Mouse (Mus musculus): ENCODE measurements around the gene Gm11756.
"Not testable (repeated sequence)": the region's sequence is repeated elsewhere in the genome, so short reads cannot be mapped to it uniquely, and the experiment has no call there.

The Gm11756 gene

DNA sequence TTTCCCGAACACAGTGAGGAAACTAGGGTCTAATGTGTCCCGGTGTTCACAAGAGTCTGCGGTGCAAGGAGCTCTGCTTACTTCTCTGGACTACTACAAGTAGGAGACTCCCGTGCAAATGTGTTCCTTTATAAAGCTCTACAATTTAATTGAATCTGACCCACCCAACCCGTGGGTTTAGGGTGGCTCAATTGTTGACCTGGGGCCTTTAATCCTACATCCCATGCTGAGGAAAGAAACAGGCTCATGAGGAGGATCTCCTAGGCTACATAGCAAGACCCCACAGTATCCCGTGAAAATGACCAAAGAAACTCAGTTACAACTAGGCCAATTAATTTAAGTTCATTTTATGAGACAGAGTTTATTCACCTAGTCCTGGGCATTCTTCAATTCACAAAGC, at the start of gene Gm11756:
TSS of gene Gm11756 (minus strand) at position 101 of the 400 bp plus-strand sequence.
- DNase-seq (ENCODE audit: low read depth): not testable (repeated sequence)

DNA sequence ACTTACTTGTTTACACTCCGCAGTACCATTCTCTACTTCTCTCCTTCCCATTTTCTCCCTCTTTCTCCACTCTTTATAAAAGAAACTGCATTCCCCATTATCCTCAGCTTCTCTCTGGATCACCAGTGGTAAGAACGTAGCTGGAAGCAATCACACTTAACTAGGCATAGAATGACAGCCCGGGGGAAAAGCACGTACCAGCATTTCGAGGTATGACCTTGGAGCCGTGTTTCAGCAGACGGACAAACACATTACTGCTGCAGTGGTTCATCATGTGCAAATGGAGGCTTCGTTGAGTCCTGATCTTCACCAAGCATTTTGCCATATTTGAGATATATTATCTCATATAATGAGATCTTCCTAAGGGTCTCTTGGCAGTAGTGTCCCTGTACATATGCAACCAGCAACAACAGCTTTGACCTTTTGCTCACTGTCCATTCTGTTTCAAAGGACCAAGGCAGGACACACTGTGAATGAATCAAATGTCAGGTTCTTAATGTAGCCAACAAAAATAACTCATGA, 29.9 kb upstream of the Gm11756 start, which contains the start of gene 2310002L09Rik:
TSS of gene 2310002L09Rik (minus strand) at position 472 of the 522 bp plus-strand sequence.
- no peak for DNase-seq (ENCODE audit: low read depth)

DNA sequence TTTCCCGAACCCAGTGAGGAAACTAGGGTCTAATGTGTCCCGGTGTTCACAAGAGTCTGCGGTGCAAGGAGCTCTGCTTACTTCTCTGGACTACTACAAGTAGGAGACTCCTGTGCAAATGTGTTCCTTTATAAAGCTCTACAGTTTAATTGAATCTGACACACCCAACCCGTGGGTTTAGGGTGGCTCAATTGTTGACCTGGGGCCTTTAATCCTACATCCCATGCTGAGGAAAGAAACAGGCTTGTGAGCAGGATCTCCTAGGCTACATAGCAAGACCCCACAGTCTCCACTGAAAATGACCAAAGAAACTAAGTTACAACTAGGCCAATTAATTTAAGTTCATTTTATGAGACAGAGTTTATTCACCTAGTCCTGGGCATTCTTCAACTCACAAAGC, 14.7 kb downstream of the Gm11756 start, which contains the start of gene Gm13871:
TSS of gene Gm13871 (minus strand) at position 101 of the 400 bp plus-strand sequence.
- DNase-seq (ENCODE audit: low read depth): not testable (repeated sequence)

DNA sequence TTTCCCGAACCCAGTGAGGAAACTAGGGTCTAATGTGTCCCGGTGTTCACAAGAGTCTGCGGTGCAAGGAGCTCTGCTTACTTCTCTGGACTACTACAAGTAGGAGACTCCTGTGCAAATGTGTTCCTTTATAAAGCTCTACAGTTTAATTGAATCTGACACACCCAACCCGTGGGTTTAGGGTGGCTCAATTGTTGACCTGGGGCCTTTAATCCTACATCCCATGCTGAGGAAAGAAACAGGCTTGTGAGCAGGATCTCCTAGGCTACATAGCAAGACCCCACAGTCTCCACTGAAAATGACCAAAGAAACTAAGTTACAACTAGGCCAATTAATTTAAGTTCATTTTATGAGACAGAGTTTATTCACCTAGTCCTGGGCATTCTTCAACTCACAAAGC, 29.5 kb downstream of the Gm11756 start, which contains the start of gene Gm11757:
TSS of gene Gm11757 (minus strand) at position 101 of the 400 bp plus-strand sequence.
- DNase-seq (ENCODE audit: low read depth): not testable (repeated sequence)

DNA sequence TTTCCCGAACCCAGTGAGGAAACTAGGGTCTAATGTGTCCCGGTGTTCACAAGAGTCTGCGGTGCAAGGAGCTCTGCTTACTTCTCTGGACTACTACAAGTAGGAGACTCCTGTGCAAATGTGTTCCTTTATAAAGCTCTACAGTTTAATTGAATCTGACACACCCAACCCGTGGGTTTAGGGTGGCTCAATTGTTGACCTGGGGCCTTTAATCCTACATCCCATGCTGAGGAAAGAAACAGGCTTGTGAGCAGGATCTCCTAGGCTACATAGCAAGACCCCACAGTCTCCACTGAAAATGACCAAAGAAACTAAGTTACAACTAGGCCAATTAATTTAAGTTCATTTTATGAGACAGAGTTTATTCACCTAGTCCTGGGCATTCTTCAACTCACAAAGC, 44.4 kb downstream of the Gm11756 start, which contains the start of gene Gm11758:
TSS of gene Gm11758 (minus strand) at position 101 of the 400 bp plus-strand sequence.
- not testable (repeated sequence) for DNase-seq (ENCODE audit: low read depth)
